Mouse (Mus musculus): Measurements from ENCODE around the gene Sema6d.
"Not testable (repeated sequence)": the region's sequence is repeated elsewhere in the genome, so short reads cannot be mapped to it uniquely, and the experiment has no call there.

Gene Sema6d

DNA sequence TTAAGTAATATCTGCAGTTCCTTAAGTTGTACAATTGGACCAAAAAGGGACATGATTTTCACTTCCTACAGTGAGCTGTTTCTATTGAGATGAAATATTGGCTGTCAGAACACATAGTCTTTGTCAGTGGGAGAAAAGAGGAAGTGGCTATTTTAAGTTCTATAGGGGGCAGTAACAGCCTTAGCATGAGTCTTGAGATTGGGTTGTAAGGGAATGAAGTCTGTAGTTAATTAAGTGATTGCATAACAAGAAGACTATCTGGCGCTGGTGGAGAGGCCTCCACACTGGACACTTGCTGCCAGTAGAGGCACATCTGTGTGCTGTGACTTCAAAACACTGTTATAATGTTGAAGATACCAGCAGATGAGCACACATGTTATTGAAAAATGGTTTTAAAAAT lies 209.1 kb downstream of the Sema6d start:
- no peak for DNase-seq

- no peak for DNase-seq
Measured at GRCm38 (mm10) chr2:124308605-124309004, 218.8 kb downstream of the Sema6d start.

GRCm38 (mm10) chr2:124309361-124310128 lies 219.8 kb downstream of the Sema6d start:
- no peak for DNase-seq

DNA sequence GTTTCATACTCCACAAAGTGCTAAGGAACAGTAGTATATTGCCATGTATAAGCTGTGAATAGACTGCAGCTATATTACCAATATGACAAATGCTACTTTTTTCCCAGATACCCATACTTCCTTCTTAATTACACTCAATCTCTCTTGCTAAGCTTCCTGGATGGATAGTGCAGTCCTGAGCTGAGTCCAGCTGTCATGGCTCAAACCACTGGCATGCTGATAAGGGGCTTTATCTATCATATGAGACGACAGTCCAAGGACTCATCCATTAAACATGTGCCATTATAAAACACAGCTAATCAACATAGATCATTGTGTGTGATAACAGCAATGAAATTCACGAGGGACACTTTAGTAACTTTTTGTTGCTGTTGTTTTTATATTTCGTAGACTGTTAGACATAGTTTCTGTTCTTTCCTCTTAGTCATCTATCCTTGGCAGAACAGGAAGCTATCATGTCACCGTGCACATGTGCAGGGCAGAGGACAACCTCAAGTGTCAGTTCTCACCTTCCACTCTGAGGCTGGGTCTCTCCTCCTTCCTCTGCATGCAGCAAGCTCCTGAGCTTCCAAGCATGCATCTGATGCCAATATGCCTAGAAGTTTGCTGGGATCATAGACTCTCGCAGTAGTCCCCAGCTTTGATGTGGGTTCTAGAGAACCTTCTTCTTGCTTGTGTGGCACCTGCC lies 232.9 kb downstream of the Sema6d start:
- DNase-seq = no peak

DNA sequence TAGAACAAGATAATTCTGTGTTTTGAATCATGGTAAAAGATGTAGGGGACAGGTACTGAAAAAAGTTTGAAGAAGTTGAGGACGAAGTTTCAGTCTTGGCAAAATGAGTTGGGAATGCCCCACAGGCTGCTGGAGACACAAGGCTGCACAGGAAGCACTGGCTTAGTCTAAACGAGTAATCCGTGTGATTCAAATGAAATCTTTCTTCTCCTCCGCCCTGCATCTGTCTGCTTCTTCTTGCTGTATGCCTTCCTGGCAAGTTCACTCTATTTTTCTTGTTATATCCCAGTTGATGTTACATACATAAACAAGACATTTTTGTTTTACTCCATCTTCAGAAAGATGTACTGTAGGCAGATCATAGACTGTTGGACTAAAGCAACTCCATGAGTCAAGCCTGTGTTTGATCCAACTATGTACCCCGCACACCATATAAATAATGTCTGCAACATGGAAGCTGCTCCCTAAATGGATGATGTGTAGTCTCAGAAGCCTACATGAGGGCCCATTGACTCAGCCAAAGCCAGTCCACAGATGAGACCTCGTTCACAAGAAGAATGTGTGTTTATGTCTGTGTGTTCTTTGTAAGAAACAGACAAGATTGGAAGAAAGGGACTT lies 234.4 kb downstream of the Sema6d start:
- no peak for DNase-seq

DNA sequence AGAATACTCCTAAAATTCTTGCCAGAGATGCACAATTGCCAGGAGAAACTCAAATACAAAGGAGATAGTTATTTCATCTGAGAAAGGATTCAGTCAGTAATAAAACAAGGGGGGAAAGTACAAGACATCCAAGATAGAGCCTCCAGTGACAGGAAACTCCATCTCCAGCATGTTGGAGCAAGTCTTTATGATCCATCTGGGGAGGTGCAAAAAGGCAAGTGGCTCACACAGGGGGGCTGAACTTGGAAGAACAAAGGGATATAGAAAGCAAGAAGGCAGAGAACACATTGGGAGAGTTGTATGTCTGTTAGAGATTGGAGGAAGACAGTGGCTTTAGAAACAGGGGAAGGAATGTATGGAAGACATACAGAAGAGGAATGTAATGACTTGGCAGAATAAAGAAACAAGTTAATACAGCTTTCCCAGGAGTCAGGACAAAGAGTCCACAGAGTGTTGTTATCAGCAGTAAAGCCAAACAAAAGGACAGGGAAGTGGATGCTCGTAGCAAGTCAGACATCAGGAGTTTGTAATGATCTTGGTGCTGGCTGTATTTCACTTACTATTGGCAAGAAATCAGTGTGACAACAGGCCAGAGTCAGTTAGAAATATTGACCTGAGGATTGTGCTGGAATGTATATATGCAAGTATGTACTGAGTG lies 239.8 kb downstream of the Sema6d start:
- no peak for DNase-seq

DNA sequence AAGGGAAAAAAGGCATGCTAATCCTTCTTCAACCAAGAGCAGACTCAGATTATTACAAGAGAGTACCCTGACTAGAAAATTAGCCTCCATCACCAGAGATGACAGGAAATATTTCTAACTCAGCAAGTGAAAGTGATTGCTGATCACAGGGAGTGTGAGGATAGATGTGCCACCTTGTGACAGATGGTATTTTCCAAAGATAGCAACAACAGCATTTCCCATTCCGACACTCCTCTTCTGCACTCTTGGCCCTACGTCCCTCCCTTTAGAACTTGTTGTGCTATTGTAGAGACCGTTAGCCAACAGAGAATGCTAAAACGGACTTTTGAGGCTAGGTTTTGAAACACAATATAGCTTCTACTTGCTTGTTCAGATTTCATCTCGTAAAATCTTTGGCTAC lies 243.1 kb downstream of the Sema6d start:
- no peak for DNase-seq

- DNase-seq = not testable (repeated sequence)
Measured at GRCm38 (mm10) chr2:124334655-124335054, 244.9 kb downstream of the Sema6d start.

- DNase-seq = no peak
Measured at GRCm38 (mm10) chr2:124338296-124338695, 248.5 kb downstream of the Sema6d start.

DNA sequence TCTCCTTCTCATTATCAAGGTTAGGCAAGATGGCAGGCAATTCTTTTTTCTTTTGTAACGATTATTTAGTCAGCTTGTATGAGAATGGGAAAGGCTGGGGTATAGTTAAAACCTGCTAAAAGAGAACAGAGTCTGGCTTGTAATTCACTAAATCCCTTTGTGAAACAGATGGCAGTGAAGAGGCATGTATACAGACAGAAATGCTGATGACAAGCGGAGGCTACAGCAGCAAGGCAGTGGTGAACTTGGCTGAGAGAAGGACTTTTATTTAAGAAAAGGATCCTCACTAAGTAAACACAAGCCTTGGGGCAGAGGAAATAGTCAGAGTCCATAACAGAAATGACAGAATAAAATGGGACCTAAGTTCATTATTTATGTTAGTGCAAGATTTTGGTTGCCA lies 264.4 kb downstream of the Sema6d start:
- DNase-seq = no peak

DNA sequence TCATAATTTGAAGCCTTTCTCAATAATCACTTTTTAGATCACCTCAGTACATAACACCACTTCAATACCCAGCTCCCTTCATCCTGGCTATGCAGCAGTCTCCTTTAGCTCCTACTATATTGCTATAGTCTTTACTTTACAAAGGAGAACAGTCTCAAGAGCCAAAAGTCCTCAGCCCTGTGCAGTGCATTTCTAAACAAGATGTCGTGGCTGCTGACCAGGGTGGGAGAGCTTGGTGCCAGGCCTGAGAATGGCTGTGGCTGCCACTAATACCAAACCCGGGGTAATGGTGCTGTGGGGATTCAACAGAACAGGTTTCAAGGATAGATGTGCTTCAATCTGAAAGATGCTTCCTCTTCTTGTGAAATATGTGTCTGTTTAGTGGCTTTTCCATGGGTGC lies 264.9 kb downstream of the Sema6d start:
- DNase-seq = no peak

- DNase-seq = no peak
Measured at GRCm38 (mm10) chr2:124369291-124369690, 279.5 kb downstream of the Sema6d start.

DNA sequence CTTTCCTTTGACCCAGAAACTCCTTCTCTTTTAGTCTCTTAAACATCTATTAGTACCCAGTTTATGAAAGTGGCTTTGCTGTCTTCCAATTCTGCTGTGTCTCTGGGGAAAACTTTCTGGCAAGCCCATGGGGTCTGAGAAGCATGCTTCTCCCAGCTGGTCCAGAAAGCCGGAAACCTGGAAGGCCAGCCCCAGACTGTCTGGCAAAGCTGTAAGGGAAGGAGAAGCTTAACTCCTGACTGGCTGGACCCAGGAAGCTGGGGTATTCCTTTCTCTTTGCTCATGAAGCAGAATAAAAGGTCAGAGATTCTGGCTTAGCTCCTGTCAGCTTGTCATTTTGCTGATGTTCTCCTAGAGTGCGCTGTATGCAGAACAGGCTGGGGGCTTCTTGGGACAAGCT lies 280.2 kb downstream of the Sema6d start:
- peak; percentile 17 for DNase-seq

DNA sequence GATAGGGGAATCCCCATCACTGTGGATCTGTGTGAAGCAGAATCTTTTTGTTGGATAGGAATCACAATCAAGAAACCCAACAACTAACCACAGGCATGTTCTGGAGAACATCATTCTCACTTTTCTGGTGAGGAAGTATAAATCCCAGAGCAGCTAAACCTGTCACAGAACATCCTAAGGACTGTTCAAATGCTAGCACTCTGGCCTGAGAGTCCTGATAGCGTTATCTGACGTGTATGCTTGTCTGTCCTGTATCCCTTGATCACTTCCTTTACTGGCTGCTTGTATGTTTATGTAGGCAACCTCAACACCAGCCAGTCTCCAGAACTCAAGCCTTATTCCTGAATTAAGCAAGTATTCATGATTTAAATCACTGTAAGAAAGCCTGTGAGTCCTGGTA lies 281.6 kb downstream of the Sema6d start:
- no peak for DNase-seq

DNA sequence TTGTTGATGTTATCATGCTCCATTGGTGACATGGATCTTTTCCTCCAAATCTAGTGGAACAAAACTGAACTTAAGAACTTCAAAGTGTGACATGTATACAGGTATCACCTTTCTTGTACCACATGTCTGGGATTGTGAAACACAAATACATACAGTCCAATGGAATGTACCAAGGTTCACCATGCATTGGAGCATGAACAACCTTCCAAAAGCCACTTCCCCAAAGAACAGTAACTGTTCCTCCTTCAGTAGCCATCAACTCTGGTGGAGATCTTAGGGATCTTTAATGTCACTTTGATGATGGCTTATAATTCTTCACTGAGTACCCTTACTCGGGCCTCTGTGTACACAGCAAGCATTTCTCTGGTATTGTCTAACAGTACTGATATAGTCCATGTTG lies 295.3 kb downstream of the Sema6d start:
- DNase-seq = no peak

DNA sequence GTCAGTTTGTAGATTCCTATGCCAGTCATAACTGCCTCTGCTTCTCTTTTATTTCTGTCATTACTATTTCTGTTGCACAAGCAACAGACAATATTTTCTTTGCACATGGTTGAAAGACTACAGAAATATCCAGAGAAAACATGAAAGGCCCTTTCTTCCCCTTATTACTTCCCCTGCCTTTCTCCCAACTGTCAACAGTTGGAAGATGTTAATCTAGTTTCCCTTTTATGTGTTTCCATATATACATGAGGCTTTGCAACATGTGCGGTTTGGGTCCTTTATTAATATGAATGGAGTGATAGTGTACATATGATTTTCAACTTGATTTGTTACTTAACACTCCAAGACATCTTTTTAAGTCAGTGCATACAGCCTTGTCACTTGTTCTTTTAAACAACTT lies 296.0 kb downstream of the Sema6d start:
- DNase-seq = no peak

GRCm38 (mm10) chr2:124388269-124388668 lies 298.5 kb downstream of the Sema6d start:
- DNase-seq = no peak

- no peak for DNase-seq
Measured at GRCm38 (mm10) chr2:124396733-124397132, 307.0 kb downstream of the Sema6d start.

- DNase-seq = no peak
Measured at GRCm38 (mm10) chr2:124397304-124397703, 307.5 kb downstream of the Sema6d start.

DNA sequence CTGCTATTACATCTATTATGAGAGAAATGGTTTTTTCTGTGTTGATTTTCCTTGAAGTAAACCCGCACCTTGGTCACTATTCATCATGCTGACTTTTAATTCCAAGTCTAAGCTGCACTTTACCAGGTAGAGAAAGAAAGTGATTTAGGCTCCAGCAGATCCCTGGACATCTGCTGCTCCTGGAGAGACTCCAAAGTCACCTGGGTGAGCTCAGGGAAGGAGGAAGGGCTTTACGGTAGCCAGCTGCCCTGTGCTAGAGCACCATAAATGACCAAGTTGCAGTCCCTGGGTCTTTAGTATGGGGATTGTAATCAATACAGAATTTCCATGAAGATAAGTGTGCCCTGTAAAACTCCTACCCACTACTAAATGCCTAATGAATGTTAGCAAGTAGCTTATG lies 309.8 kb downstream of the Sema6d start:
- DNase-seq = no peak

- peak; percentile 9 for DNase-seq
Measured at GRCm38 (mm10) chr2:124401727-124402380, 312.1 kb downstream of the Sema6d start.

GRCm38 (mm10) chr2:124403571-124403970 lies 313.8 kb downstream of the Sema6d start:
- no peak for DNase-seq

DNA sequence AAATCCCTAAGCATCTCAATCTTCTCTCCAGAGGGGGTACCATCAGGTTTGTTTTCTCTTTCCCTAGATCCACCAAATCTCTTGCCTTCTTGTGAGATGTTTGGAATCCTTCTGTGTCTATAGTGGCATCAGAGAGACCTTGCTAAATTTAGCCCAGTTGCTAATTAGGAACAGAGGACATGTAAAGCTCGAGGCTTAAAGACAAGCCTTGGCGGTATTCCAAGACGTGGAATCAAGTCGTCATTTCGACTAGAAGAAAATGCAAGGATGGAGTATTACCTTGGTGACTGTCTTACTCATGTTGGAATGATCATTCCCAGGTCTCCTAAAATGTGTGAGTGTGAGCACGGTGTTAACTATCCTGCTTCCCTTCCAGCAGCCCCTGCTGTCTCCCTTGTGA lies 314.2 kb downstream of the Sema6d start:
- no peak for DNase-seq

Measured in right cerebral cortex, postnatal 4 days (tissue).